Mouse (Mus musculus) intestine, embryonic 16.5 days (tissue): ENCODE data around the gene Tspear. TPM values are rescaled to one million over a fixed set of nuclear protein-coding genes. Genes with fewer than 3 reads are reported as not detected.

Experiments
- ATAC-seq: fragments of 200-750 bp; cut with Nextera tagmentation; 2 replicates; pipeline ENCODE4 v1.8.0; 2017; ENCODE audit warnings: moderate TSS enrichment, moderate library complexity
- H3K27ac ChIP-seq: fragments of 300-500 bp; sonication (generic); 2 replicates; pipeline ENCODE4 v1.5.1; 2014; ENCODE audit warnings: mild to moderate bottlenecking, low read length
- H3K27me3 ChIP-seq: fragments of 300-500 bp; sonication (generic); replicated peaks from 2 replicates; pipeline ENCODE4 v1.6.1; 2014; ENCODE audit warnings: low read length, control low read depth, mixed read lengths; ENCODE audit not compliant: control insufficient read depth, insufficient read depth
- H3K36me3 ChIP-seq: fragments of 300-500 bp; sonication (generic); 2 replicates; pipeline ENCODE4 v1.6.1; 2014; ENCODE audit warnings: low read length, control low read depth; ENCODE audit not compliant: control insufficient read depth, insufficient read depth
- H3K4me1 ChIP-seq: fragments of 300-500 bp; sonication (generic); 2 replicates; pipeline ENCODE4 v1.6.1; 2014; ENCODE audit warnings: low read length, control low read depth, mixed read lengths; ENCODE audit not compliant: control insufficient read depth, insufficient read depth
- H3K4me2 ChIP-seq: fragments of 300-500 bp; sonication (generic); 2 replicates; pipeline ENCODE4 v1.6.1; 2014; ENCODE audit warnings: low read depth, low read length, control low read depth
- H3K4me3 ChIP-seq: fragments of 300-500 bp; sonication (generic); 2 replicates; pipeline ENCODE4 v1.5.1; 2014; ENCODE audit warnings: mild to moderate bottlenecking, low read length
- H3K9ac ChIP-seq: fragments of 300-500 bp; sonication (generic); 2 replicates; pipeline ENCODE4 v1.6.1; 2014; ENCODE audit warnings: low read depth, low read length
- H3K9me3 ChIP-seq: fragments of 300-500 bp; sonication (generic); 2 replicates; pipeline ENCODE4 v1.6.1; 2016; ENCODE audit warnings: low read length, control low read depth; ENCODE audit not compliant: control insufficient read depth
- WGBS: fragments of 180-500 bp; shearing (Covaris S2); extraction: QIAGEN DNeasy Blood & Tissue Kit; methylation state at CpG from one replicate; pipeline ENCODE4 v1.1.7; 2014; 5-methylcytosine and 5-hydroxymethylcytosine counted together
- polyA plus RNA-seq: library from polyadenylated mRNA; unstranded; fragments of >200 nt; fragmentation: Nextera tagmentation; extraction: Ambion mirVana; gene quantifications from 2 replicates; pipeline ENCODE4 v1.2.1, GENCODE M21; 2015

The Tspear gene
- polyA plus RNA-seq, 1 experiment from 2014 or later = 0.51 TPM

GRCm38 (mm10) chr10:77867546-77867945 is 181.2 kb downstream of the Tspear start:
- Histone ChIP-seq H3K27ac (no peak overlapping the region), H3K4me2 (no peak overlapping the region), H3K4me3 (no peak overlapping the region), H3K27me3 (no peaks in the 10 kb centered on the region), H3K9me3 (no peaks in the 10 kb centered on the region), H3K4me1 (0 out of 2 replicates have a peak, but pooled peaks cover 2% of the 10 kb centered on the region), H3K36me3 (no peaks in the 10 kb centered on the region), H3K9ac (no peak overlapping the region)
- WGBS = 6% methylated on average over 1 of the region's 1 CpGs
- no peak for ATAC-seq

- H3K4me1 ChIP-seq = 0 out of 2 replicates have a peak, but pooled peaks cover 2% of the 10 kb centered on the region
- no peak for ATAC-seq
- no peak overlapping the region for H3K27ac ChIP-seq
- no peaks in the 10 kb centered on the region for H3K27me3 ChIP-seq
- no peak overlapping the region for H3K4me3 ChIP-seq
- no peaks in the 10 kb centered on the region for H3K36me3 ChIP-seq
- no peak overlapping the region for H3K9ac ChIP-seq
- no peaks in the 10 kb centered on the region for H3K9me3 ChIP-seq
- 82% methylated on average over 7 of the region's 7 CpGs for WGBS
- H3K4me2 ChIP-seq = no peak overlapping the region
Measured at GRCm38 (mm10) chr10:77869651-77870050, 183.3 kb downstream of the Tspear start.

DNA sequence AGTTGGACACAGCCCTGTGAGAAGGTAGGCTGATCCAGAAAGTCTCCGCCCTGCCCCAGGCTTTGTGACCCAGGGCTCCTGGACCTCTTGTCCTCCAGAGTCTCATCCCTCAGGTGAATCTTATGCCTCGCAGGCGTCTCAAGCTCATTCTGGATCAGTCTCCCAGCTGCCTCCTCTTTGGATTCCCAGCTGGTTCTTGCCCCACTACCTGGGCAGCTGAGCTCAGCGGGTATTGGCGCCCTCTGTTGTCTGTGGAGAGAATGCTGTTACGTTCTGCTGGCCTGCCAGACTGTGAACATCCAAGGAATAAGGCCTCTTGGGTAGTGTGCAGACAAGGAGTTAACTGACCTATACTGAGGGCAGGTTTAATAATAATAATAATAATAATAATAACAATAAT is 192.6 kb downstream of the Tspear start:
- H3K36me3 ChIP-seq = no peaks in the 10 kb centered on the region
- no peak overlapping the region for H3K27ac ChIP-seq
- no peak overlapping the region for H3K9ac ChIP-seq
- no peaks in the 10 kb centered on the region for H3K9me3 ChIP-seq
- no peak overlapping the region for H3K4me3 ChIP-seq
- no peak overlapping the region for H3K4me2 ChIP-seq
- ATAC-seq = no peak
- WGBS = 66% methylated on average over 6 of the region's 6 CpGs
- H3K4me1 ChIP-seq = no peaks in the 10 kb centered on the region
- no peaks in the 10 kb centered on the region for H3K27me3 ChIP-seq

GRCm38 (mm10) chr10:77880305-77880704 is 193.9 kb downstream of the Tspear start:
- Histone ChIP-seq H3K36me3 (no peaks in the 10 kb centered on the region), H3K4me2 (no peak overlapping the region), H3K4me3 (no peak overlapping the region), H3K4me1 (no peaks in the 10 kb centered on the region), H3K27ac (no peak overlapping the region), H3K9ac (no peak overlapping the region), H3K27me3 (no peaks in the 10 kb centered on the region), H3K9me3 (no peaks in the 10 kb centered on the region)
- WGBS = 73% methylated on average over 3 of the region's 3 CpGs
- no peak for ATAC-seq

GRCm38 (mm10) chr10:77882553-77882952 is 196.2 kb downstream of the Tspear start:
- Histone ChIP-seq H3K9ac (no peak overlapping the region), H3K4me2 (no peak overlapping the region), H3K4me3 (no peak overlapping the region), H3K27me3 (no peaks in the 10 kb centered on the region), H3K36me3 (no peaks in the 10 kb centered on the region), H3K9me3 (no peaks in the 10 kb centered on the region), H3K27ac (no peak overlapping the region), H3K4me1 (no peaks in the 10 kb centered on the region)
- ATAC-seq = no peak
- 85% methylated on average over 5 of the region's 5 CpGs for WGBS

DNA sequence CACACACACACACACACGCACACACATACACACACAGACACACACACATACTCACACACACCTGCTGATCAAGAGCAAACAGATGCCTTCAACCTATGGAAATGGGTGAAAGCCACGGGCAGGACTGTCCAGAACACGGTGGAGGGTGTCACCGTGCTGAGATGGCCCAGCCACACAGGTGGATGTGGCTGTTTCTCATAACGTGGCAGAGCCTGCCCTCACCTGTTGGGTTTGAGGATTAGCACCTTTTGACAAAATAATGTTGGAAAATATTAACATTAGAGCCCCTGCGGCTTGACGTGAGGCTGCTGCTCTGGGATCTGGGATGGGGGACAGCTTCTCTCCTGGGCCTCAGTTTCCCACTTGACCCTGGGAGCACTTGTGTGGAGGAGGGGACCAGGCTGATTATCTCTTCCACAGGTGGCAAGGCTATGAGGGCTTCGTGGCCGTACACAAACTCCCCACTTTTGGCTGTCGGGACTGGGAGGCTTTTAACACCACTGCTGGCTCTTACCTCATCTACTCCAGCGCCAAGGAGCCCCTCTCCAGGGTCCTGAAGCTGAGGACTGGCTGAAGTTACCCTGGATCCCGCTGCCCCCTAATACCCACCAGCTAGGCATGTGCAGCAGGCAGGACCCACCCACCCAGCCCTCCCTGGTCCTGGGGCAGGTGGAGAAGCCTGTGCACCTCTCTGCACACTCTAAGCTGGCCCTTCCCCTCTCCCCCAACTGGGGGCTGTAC is 199.8 kb downstream of the Tspear start:
- no peak overlapping the region for H3K27ac ChIP-seq
- no peaks in the 10 kb centered on the region for H3K9me3 ChIP-seq
- H3K36me3 ChIP-seq = no peaks in the 10 kb centered on the region
- no peak for ATAC-seq
- H3K4me1 ChIP-seq = no peaks in the 10 kb centered on the region
- no peaks in the 10 kb centered on the region for H3K27me3 ChIP-seq
- no peak overlapping the region for H3K4me2 ChIP-seq
- H3K4me3 ChIP-seq = no peak overlapping the region
- 47% methylated on average over 12 of the region's 12 CpGs for WGBS
- H3K9ac ChIP-seq = no peak overlapping the region

DNA sequence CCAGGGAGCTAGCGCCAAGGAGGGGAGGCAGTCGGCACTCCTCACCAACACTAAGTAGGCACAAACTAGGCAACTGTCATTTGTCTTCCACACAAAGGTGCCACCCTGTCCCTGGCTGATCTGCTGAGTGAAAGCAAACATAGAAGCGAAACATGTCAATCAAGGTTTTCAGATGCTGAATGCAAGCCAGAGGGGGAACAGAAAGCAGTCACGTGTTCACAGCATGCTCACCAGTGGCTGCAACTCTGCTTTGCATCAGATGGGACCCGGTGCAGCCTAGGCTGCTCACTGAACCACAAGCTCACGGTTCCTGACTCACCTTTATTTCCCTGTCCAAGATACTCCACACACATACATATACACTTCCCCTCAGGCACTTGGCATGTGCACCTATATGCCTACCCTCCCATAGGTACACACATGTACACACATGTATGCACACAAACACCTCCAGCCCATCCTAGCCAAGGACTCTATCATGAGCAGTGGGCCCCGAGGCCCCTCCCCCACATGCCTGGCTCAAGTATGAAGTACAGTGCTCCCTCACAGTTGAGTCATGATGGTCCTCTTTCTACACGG is 204.7 kb downstream of the Tspear start:
- H3K4me2 ChIP-seq = no peak overlapping the region
- ATAC-seq = no peak
- no peaks in the 10 kb centered on the region for H3K27me3 ChIP-seq
- H3K9ac ChIP-seq = no peak overlapping the region
- H3K36me3 ChIP-seq = no peaks in the 10 kb centered on the region
- no peaks in the 10 kb centered on the region for H3K4me1 ChIP-seq
- WGBS = 80% methylated on average over 8 of the region's 8 CpGs
- no peak overlapping the region for H3K27ac ChIP-seq
- H3K9me3 ChIP-seq = no peaks in the 10 kb centered on the region
- no peak overlapping the region for H3K4me3 ChIP-seq

- H3K27me3 ChIP-seq = no peaks in the 10 kb centered on the region
- H3K4me1 ChIP-seq = no peaks in the 10 kb centered on the region
- H3K4me2 ChIP-seq = no peak overlapping the region
- no peak for ATAC-seq
- no peak overlapping the region for H3K27ac ChIP-seq
- no peak overlapping the region for H3K9ac ChIP-seq
- no peaks in the 10 kb centered on the region for H3K36me3 ChIP-seq
- 47% methylated on average over 5 of the region's 5 CpGs for WGBS
- no peaks in the 10 kb centered on the region for H3K9me3 ChIP-seq
- H3K4me3 ChIP-seq = no peak overlapping the region
Measured at GRCm38 (mm10) chr10:77895562-77895961, 209.2 kb downstream of the Tspear start.

- Histone ChIP-seq H3K27ac (no peak overlapping the region), H3K9ac (no peak overlapping the region), H3K9me3 (no peaks in the 10 kb centered on the region), H3K36me3 (no peaks in the 10 kb centered on the region), H3K4me2 (no peak overlapping the region), H3K27me3 (no peaks in the 10 kb centered on the region), H3K4me1 (peaks cover 6% of the 10 kb centered on the region; the same call in 1 of the 2 replicates), H3K4me3 (no peak overlapping the region)
- WGBS = 67% methylated on average over 7 of the region's 7 CpGs
- no peak for ATAC-seq
Measured at GRCm38 (mm10) chr10:77900126-77900525, 213.8 kb downstream of the Tspear start.
